Mouse (Mus musculus) Patski (cell line): Measurements from ENCODE around the gene Zfp467. TPM values are rescaled to one million over a fixed set of nuclear protein-coding genes. Genes with fewer than 3 reads are reported as not detected.

Experiments
- ATAC-seq: fragments of 100-300 bp; one replicate; pipeline ENCODE4 v1.8.0; 2021
- CTCF ChIA-PET: fragments of 350-600 bp; sonication (Branson Sonifier 250); formaldehyde crosslinking; loops from one replicate; lab custom pipeline; 2022; ENCODE audit warnings: inconsistent platforms; lab: Charles Lee
- POLR2A ChIA-PET: fragments of 350-600 bp; sonication (Branson Sonifier 250); formaldehyde crosslinking; loops from one replicate; lab custom pipeline; 2022; ENCODE audit warnings: antibody characterized with exemption, inconsistent platforms; lab: Charles Lee
- DNase-seq: peaks from one replicate; pipeline ENCODE4 v3.0.0-alpha.2; 2011; ENCODE audit warnings: low read depth, low spot score
- H3K27me3 ChIP-seq: fragments of 371-371 bp; one replicate; pipeline ENCODE4 v1.5.1; 2021
- CTCF ChIP-seq: fragments of 100-300 bp; IDR thresholded peaks from one replicate; pipeline ENCODE4 v1.5.1; 2021
- in situ Hi-C: fragments of 300-500 bp; cut with MboI; formaldehyde crosslinking; loops from 3 replicates; pipeline ENCODE4 v1.11.1; 2018; ENCODE audit warnings: low pct_unique_long_range_greater_than_20kb, mixed read lengths
- polyA plus RNA-seq: library from polyadenylated mRNA; unstranded; gene quantifications from one replicate; pipeline ENCODE4 v1.2.3, GENCODE M21; 2021

The Zfp467 gene
- 30.7 TPM for polyA plus RNA-seq

DNA sequence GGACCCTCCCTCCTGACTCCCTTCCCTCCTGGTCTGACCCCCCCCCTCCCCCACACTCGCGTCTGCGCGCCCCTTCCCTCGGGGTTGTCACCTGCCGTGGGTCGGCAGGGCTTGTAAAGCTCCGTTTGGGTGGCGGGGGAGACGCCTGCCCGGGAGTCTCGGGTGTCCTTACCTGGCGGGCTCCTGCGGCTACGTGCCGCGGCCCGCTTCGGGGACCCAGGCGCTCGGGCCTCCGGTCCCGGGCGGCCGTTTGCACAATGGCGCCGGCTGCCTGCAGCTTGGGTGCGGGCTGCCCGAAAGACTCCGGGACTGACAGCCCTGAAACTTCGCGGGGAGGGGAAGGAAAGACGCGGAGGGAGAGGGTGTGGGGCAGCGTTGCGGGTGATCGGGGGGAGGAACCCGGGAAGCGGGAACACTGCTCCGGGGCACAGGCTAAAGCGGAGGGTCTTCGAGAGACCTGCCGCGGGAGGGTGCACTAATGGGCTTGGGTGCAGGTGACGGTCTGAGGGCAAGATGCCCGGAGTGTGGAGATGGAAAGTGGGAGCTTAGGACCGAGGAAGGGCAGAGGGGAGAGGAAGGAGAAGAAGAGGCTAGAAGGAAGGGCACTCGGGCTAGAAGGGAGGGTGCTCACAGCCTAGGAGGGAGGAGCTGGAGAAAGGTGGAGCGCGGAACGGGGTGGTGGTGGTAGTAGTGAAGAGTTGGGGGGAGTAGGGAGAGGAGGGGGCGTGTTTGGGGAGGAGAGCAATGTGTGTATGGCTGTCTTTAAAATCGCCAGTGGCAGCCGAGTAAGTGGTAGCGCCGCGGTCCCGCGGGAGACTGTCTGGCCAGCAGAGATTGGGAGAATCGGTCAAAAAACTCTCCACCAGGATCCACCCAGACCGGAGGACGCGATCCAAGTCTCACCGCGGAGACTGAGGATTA is at the start of gene Zfp467:
Gene Zfp467 (minus strand): TSS at position 645 of the 921 bp plus-strand sequence.
- ATAC-seq (no peak), DNase-seq (no peak)
- no peak for TF ChIP-seq CTCF
- H3K27me3 ChIP-seq, result no peaks in the 10 kb centered on the region
- in situ Hi-C loops, result no loop called here
- POLR2A ChIA-PET, result interaction anchor here (0.6 to 2.7 kb wide), 5 partner anchors 18 to 86 kb away, joined by 3 to 13 read pairs (median 3); partner anchors contain the start of gene Krba1
- CTCF ChIA-PET, result interaction anchor here (1.3 kb wide), 1 partner anchor 32 kb away, joined by 4 read pairs; no protein-coding TSS in a partner anchor

DNA sequence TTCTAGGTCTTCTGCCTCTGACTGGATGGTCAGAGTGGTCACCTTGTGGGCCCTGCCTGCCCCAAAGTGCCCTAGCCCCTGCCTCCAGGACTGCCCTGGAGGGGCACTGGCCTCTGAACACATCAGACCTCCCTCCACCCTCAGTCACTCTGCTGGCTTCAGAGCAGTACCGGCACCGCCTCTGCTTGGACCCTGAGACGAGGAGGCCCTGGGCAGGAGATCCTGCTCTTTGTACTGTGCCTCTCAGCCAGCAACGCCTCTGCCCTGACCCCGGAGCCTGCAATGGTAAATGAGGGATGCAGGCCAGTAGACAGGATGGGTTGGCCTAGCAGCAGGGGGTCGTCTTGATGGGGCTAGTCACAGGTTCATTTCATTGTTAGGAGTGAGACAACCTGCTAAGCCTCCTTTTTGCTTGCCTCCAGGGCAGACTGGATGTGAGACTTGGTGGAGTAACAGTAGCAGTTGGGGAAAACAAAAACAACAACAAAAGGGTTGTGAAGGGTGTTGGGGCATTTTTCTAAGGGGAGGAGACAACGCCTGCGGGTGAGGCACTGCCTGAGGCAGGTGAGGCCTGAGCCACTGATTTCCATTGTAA is 47.6 kb upstream of the Zfp467 start:
- ATAC-seq, result no peak
- CTCF ChIA-PET, result no interaction called here
- in situ Hi-C loops, result loop anchor here (25.0 kb wide), 1 partner anchor 306 kb away; no protein-coding TSS in a partner anchor
- no peak for DNase-seq
- peaks cover 51% of the 10 kb centered on the region for H3K27me3 ChIP-seq
- TF ChIP-seq CTCF, result no peak
- POLR2A ChIA-PET, result no interaction called here

DNA sequence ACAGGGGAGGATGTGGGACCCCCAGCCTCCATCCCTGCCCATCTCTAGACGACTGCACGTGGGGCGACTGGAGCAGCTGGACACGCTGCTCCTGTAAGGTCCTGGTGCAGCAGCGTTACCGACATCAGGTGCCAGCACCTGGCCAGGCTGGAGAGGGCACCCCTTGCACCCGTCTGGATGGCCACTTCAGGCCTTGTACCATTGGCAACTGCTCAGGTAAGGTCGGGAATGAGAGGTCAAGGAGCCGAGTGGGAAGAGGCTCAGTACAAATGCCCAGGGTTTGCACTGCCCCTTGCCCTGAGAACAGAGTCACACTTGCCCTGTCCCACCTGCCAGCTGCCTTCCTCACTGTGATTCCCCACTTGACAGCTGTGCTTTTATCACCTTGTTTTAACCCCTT is 45.7 kb upstream of the Zfp467 start:
- no peak for TF ChIP-seq CTCF
- H3K27me3 ChIP-seq, result peaks cover 61% of the 10 kb centered on the region
- ChIA-PET CTCF (no interaction called here), POLR2A (no interaction called here)
- DNase-seq (no peak), ATAC-seq (no peak)
- in situ Hi-C loops, result loop anchor here (25.0 kb wide), 1 partner anchor 304 kb away; no protein-coding TSS in a partner anchor

DNA sequence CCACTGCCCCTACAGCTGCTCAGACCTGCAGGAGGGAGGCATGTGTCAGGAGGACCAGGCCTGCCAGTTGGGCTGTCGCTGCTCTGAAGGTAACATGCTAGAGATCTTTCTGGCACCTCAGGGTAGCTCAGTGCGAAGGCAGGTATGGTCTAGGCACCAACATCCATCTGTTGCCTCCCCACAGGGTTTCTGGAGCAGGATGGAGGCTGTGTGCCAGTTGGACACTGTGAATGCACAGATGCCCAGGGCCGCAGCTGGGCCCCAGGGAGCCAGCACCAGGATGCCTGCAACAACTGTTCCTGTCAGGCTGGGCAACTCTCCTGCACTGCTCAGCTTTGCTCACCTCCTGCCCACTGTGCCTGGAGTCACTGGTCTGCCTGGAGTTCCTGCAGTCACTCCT is 44.1 kb upstream of the Zfp467 start:
- no peak for TF ChIP-seq CTCF
- in situ Hi-C loops, result loop anchor here (25.0 kb wide), 1 partner anchor 302 kb away; no protein-coding TSS in a partner anchor
- ChIA-PET CTCF (no interaction called here), POLR2A (no interaction called here)
- H3K27me3 ChIP-seq, result peaks cover 69% of the 10 kb centered on the region
- ATAC-seq (no peak), DNase-seq (no peak)

DNA sequence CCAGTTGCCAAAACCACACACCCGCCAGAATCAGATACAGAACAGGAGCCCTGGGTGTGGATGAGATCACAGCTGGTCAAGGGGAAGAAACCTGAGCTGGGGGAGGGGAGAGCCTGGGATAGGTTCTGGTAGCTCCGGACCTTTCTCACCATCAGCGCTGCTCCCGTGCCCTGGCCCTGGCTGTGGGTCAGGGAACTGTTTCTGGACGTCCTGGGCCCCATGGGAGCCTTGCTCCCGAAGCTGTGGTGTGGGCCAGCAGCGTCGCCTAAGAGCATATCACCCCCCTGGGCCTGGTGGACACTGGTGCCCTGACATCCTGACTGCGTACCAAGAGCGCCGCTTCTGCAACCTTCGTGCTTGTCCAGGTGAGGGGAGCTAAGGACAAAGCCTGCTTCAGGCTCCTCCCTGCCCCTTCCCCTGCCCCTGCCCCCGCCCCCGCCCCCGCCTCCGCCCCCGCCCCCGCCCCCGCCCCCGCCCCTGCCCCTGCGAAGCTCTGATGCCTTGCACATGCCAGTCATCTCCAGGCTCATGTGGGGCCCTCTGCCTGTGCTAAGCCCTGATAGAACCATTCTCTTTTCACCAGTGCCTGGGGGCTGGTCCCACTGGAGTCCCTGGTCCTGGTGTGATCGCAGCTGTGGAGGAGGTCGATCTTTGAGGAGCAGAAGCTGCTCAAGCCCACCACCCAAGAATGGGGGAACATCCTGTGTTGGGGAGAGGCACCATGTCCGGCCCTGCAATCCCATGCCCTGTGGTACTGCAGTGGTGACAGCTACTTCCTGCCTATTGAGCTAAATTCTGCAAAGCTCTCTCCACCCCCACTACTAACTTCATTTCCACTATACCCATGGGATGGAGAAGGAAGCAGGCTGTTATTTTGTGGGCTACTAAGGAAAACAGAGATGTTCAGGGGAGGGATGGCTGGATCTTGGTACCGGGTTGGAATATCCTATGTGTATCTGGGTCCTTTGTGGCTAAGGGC is 42.4 kb upstream of the Zfp467 start:
- CTCF ChIA-PET, result interaction anchor here (1.0 to 1.7 kb wide), 2 partner anchors 25 to 44 kb away, joined by 3 read pairs; no protein-coding TSS in a partner anchor
- in situ Hi-C loops, result loop anchor here (25.0 kb wide), 1 partner anchor 301 kb away; no protein-coding TSS in a partner anchor
- no peak for TF ChIP-seq CTCF
- ATAC-seq (no peak), DNase-seq (no peak)
- POLR2A ChIA-PET, result no interaction called here
- peaks cover 80% of the 10 kb centered on the region for H3K27me3 ChIP-seq

DNA sequence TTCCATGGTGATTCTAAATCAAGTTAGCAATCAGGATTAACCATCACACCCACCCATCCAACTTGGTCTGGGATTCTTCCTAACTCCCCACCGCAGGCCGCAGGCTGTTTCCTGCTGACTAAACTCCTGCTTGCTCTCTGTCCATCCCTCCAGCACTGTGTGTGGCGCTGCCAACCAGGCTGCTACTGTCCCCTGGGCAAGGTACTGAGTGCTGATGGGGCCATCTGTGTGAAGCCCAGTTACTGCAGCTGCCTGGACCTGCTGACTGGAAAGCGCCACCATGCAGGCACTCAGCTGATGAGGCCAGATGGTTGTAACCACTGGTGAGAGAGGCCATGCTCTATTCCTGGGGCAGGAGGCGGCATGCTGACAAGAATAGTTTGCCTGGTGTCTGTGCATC is 36.9 kb upstream of the Zfp467 start:
- CTCF ChIA-PET, result interaction anchor here (0.9 kb wide), 1 partner anchor 16 kb away, joined by 3 read pairs; no protein-coding TSS in a partner anchor
- POLR2A ChIA-PET, result no interaction called here
- ATAC-seq (no peak), DNase-seq (no peak)
- peaks cover 57% of the 10 kb centered on the region for H3K27me3 ChIP-seq
- no peak for TF ChIP-seq CTCF
- in situ Hi-C loops, result loop anchor here (25.0 kb wide), 1 partner anchor 295 kb away; no protein-coding TSS in a partner anchor

DNA sequence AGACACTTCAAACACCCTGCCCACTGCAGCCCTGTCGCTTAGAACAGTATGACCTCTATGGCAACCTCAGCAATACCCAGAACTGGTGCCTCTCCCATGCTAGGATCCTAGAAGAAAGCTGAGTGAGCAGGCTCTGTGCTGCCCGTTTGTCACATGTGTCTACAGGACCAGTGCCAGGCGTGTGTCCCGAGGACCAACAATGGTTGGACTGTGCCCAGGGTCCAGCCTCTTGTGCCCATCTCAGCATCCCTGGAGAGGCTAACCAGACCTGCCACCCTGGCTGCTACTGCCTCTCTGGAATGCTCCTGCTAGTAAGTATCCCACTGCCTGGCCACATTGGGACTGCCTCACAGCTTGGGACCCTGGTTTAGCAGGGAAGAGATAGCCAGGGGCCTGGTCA is 32.8 kb upstream of the Zfp467 start:
- H3K27me3 ChIP-seq, result peaks cover 55% of the 10 kb centered on the region
- ChIA-PET CTCF (no interaction called here), POLR2A (interaction anchor here (0.6 kb wide), 1 partner anchor 25 kb away, joined by 6 read pairs; no protein-coding TSS in a partner anchor)
- no peak for TF ChIP-seq CTCF
- in situ Hi-C loops, result loop anchor here (25.0 kb wide), 1 partner anchor 291 kb away; no protein-coding TSS in a partner anchor
- ATAC-seq, result no peak
- DNase-seq, result no peak

DNA sequence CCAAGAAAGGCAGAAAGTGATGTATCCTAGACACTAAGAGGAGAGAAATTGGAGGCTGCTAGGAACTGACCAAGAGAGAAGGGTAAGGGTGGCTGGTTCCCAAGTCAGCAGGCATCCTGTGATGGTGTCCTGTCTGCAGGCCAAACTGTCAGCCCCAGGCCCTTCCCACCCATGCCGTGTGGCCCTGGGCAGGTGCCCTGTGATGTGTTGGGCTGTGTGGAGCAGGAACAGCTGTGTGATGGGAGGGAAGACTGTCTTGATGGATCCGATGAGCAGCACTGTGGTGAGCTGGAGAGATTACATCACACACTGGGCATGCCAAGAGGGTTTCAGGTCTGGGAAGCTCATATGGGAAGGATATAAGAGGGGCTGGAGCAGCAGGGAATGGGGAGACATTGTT is 25.1 kb upstream of the Zfp467 start:
- ATAC-seq, result no peak

DNA sequence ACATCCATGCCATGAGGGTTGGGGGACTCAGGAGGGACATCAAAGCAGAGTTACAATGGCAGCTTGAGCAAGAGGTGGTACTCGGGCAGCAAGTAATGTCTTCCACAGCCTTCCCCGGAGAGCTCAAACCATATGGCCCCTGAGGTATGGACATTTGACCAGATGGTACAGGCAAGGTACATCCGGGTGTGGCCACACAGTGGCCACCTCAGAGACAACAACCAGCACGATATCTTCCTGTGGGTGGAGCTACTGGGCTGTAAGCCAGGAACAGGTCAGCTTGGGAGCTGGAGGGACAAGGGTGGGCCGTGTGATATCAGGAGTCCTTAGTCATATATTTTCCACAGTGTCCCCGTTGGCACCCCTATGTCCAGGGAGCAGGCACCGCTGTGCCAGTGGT is 21.9 kb upstream of the Zfp467 start:
- H3K27me3 ChIP-seq, result peaks cover 13% of the 10 kb centered on the region
- POLR2A ChIA-PET, result interaction anchor here (1.0 kb wide), 1 partner anchor 23 kb away, joined by 3 read pairs; no protein-coding TSS in a partner anchor
- TF ChIP-seq CTCF, result no peak
- in situ Hi-C loops, result no loop called here
- ATAC-seq (no peak), DNase-seq (no peak)
- CTCF ChIA-PET, result no interaction called here

More for the DNA sequence above, 25.1 kb upstream of the Zfp467 start:
- in situ Hi-C loops, result no loop called here
- no peak for TF ChIP-seq CTCF
- POLR2A ChIA-PET, result no interaction called here
- H3K27me3 ChIP-seq, result peaks cover 39% of the 10 kb centered on the region
- no peak for DNase-seq
- CTCF ChIA-PET, result no interaction called here

DNA sequence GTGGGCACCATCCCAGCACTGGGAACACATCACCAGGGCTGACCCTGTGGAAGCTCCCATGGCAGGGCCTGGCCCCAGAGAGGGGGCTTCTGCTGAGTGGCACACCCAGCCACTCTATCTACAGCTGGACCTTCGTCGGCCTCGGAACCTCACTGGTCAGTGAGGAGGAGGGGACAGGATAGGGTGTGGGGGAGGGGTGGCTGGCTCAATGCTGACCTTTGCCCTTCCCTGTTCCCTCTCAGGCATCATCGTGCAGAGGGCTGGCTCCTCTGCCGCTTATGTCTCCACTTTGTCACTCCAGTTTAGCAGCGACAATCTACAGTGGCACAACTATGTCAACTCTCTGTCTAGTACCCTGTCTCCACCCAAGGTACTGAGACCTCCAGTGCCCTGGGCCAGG is 21.1 kb upstream of the Zfp467 start:
- in situ Hi-C loops, result no loop called here
- ATAC-seq (no peak), DNase-seq (no peak)
- H3K27me3 ChIP-seq, result peaks cover 13% of the 10 kb centered on the region
- TF ChIP-seq CTCF, result no peak
- POLR2A ChIA-PET, result no interaction called here
- CTCF ChIA-PET, result no interaction called here
